Mouse (Mus musculus): ENCODE measurements around the gene Il1r1. TPM values are rescaled to one million over a fixed set of nuclear protein-coding genes. Genes with fewer than 3 reads are reported as not detected.

The Il1r1 gene
- polyA plus RNA-seq, 1 experiment: 0.38 TPM

GRCm38 (mm10) chr1:40355431-40355843 is 130.6 kb downstream of the Il1r1 start:
- Histone ChIP-seq H3K27ac (ENCODE audit: insufficient read depth, low read depth, low read length) (no peak overlapping the region), H3K4me1 (ENCODE audit: control insufficient read depth, insufficient read depth, low read length) (peaks cover 48% of the 10 kb centered on the region), H3K4me3 (ENCODE audit: insufficient read depth, low read length) (no peak overlapping the region)
- TF ChIP-seq CTCF (IDR thresholded peaks at IDR 0.05; ENCODE audit: low read depth, low read length) (0 out of 2 replicates have a peak, but pooled peaks have one; percentile 7), POLR2A (IDR thresholded peaks at IDR 0.05; ENCODE audit: borderline replicate concordance, low read depth, low read length) (no peak)

GRCm38 (mm10) chr1:40355904-40356521 is 131.1 kb downstream of the Il1r1 start:
- Histone ChIP-seq H3K27ac (ENCODE audit: insufficient read depth, low read depth, low read length) (no peak overlapping the region), H3K4me1 (ENCODE audit: control insufficient read depth, insufficient read depth, low read length) (peaks cover 48% of the 10 kb centered on the region), H3K4me3 (ENCODE audit: insufficient read depth, low read length) (no peak overlapping the region)
- TF ChIP-seq POLR2A (IDR thresholded peaks at IDR 0.05; ENCODE audit: borderline replicate concordance, low read depth, low read length): no peak
- no peak for TF ChIP-seq CTCF (IDR thresholded peaks at IDR 0.05; ENCODE audit: low read depth, low read length)

GRCm38 (mm10) chr1:40357921-40358320 is 133.0 kb downstream of the Il1r1 start:
- Histone ChIP-seq H3K27ac (ENCODE audit: insufficient read depth, low read depth, low read length) (no peak overlapping the region), H3K4me3 (ENCODE audit: insufficient read depth, low read length) (no peak overlapping the region), H3K4me1 (ENCODE audit: control insufficient read depth, insufficient read depth, low read length) (peaks cover 48% of the 10 kb centered on the region)
- TF ChIP-seq CTCF (IDR thresholded peaks at IDR 0.05; ENCODE audit: low read depth, low read length) (no peak), POLR2A (IDR thresholded peaks at IDR 0.05; ENCODE audit: borderline replicate concordance, low read depth, low read length) (no peak)

- H3K4me1 ChIP-seq (ENCODE audit: control insufficient read depth, insufficient read depth, low read length): peaks cover 48% of the 10 kb centered on the region
- H3K4me3 ChIP-seq (ENCODE audit: insufficient read depth, low read length): no peak overlapping the region
- TF ChIP-seq POLR2A (IDR thresholded peaks at IDR 0.05; ENCODE audit: borderline replicate concordance, low read depth, low read length) (no peak), CTCF (IDR thresholded peaks at IDR 0.05; ENCODE audit: low read depth, low read length) (no peak)
- no peak overlapping the region for H3K27ac ChIP-seq (ENCODE audit: insufficient read depth, low read depth, low read length)
Observed at GRCm38 (mm10) chr1:40358351-40358750, 133.5 kb downstream of the Il1r1 start.

GRCm38 (mm10) chr1:40358771-40359181 is 133.9 kb downstream of the Il1r1 start:
- no peak overlapping the region for H3K4me3 ChIP-seq (ENCODE audit: insufficient read depth, low read length)
- peaks cover 48% of the 10 kb centered on the region for H3K4me1 ChIP-seq (ENCODE audit: control insufficient read depth, insufficient read depth, low read length)
- TF ChIP-seq CTCF (IDR thresholded peaks at IDR 0.05; ENCODE audit: low read depth, low read length): no peak
- no peak for TF ChIP-seq POLR2A (IDR thresholded peaks at IDR 0.05; ENCODE audit: borderline replicate concordance, low read depth, low read length)
- H3K27ac ChIP-seq (ENCODE audit: insufficient read depth, low read depth, low read length): no peak overlapping the region

GRCm38 (mm10) chr1:40359731-40360130 is 134.9 kb downstream of the Il1r1 start:
- no peak overlapping the region for H3K27ac ChIP-seq (ENCODE audit: insufficient read depth, low read depth, low read length)
- no peak for TF ChIP-seq POLR2A (IDR thresholded peaks at IDR 0.05; ENCODE audit: borderline replicate concordance, low read depth, low read length)
- peaks cover 43% of the 10 kb centered on the region for H3K4me1 ChIP-seq (ENCODE audit: control insufficient read depth, insufficient read depth, low read length)
- no peak overlapping the region for H3K4me3 ChIP-seq (ENCODE audit: insufficient read depth, low read length)

GRCm38 (mm10) chr1:40360969-40361368 is 136.1 kb downstream of the Il1r1 start:
- H3K27ac ChIP-seq (ENCODE audit: insufficient read depth, low read depth, low read length): no peak overlapping the region
- TF ChIP-seq POLR2A (IDR thresholded peaks at IDR 0.05; ENCODE audit: borderline replicate concordance, low read depth, low read length): no peak
- TF ChIP-seq CTCF (IDR thresholded peaks at IDR 0.05; ENCODE audit: low read depth, low read length): no peak
- no peak overlapping the region for H3K4me3 ChIP-seq (ENCODE audit: insufficient read depth, low read length)
- peaks cover 31% of the 10 kb centered on the region for H3K4me1 ChIP-seq (ENCODE audit: control insufficient read depth, insufficient read depth, low read length)

- Histone ChIP-seq H3K4me1 (ENCODE audit: control insufficient read depth, insufficient read depth, low read length) (peaks cover 25% of the 10 kb centered on the region), H3K27ac (ENCODE audit: insufficient read depth, low read depth, low read length) (no peak overlapping the region), H3K4me3 (ENCODE audit: insufficient read depth, low read length) (no peak overlapping the region)
- TF ChIP-seq POLR2A (IDR thresholded peaks at IDR 0.05; ENCODE audit: borderline replicate concordance, low read depth, low read length): no peak
- TF ChIP-seq CTCF (IDR thresholded peaks at IDR 0.05; ENCODE audit: low read depth, low read length): no peak
Observed at GRCm38 (mm10) chr1:40361596-40361995, 136.7 kb downstream of the Il1r1 start.

GRCm38 (mm10) chr1:40362784-40363183 is 137.9 kb downstream of the Il1r1 start:
- no peak overlapping the region for H3K4me3 ChIP-seq (ENCODE audit: insufficient read depth, low read length)
- no peak for TF ChIP-seq POLR2A (IDR thresholded peaks at IDR 0.05; ENCODE audit: borderline replicate concordance, low read depth, low read length)
- no peak for TF ChIP-seq CTCF (IDR thresholded peaks at IDR 0.05; ENCODE audit: low read depth, low read length)

More at GRCm38 (mm10) chr1:40362784-40363183, 137.9 kb downstream of the Il1r1 start:
- Histone ChIP-seq H3K4me1 (ENCODE audit: control insufficient read depth, insufficient read depth, low read length) (peaks cover 21% of the 10 kb centered on the region), H3K27ac (ENCODE audit: insufficient read depth, low read depth, low read length) (no peak overlapping the region)

Other genes with a start within 250 kb of the Il1r1 start
- not detected in 2 replicates for gene Il1r2, start 151.0 kb upstream of the Il1r1 start, polyA plus RNA-seq (2012; ENCODE audit: insufficient read depth, insufficient read length, missing spikeins)
- gene Il1rl2, start 99.5 kb downstream of the Il1r1 start, polyA plus RNA-seq (2012; ENCODE audit: insufficient read depth, insufficient read length, missing spikeins): 0.46 and 0.75 TPM in 2 replicates
- gene Il1rl1, start 204.5 kb downstream of the Il1r1 start, polyA plus RNA-seq (2012; ENCODE audit: insufficient read depth, insufficient read length, missing spikeins): 1.4 and 1.5 TPM in 2 replicates
- not detected in 2 replicates for gene Il18r1, start 240.5 kb downstream of the Il1r1 start, polyA plus RNA-seq (2012; ENCODE audit: insufficient read depth, insufficient read length, missing spikeins)

All from bone marrow macrophage, adult 2 months (primary cell).